Mouse (Mus musculus): ENCODE measurements around the gene Gnb1l. TPM values are rescaled to one million over a fixed set of nuclear protein-coding genes. Genes with fewer than 3 reads are reported as not detected.
"Not testable (repeated sequence)": the region's sequence is repeated elsewhere in the genome, so short reads cannot be mapped to it uniquely, and the experiment has no call there.

The Gnb1l gene
- total RNA-seq, 1 experiment from 2014 or later: 5.7 TPM

DNA sequence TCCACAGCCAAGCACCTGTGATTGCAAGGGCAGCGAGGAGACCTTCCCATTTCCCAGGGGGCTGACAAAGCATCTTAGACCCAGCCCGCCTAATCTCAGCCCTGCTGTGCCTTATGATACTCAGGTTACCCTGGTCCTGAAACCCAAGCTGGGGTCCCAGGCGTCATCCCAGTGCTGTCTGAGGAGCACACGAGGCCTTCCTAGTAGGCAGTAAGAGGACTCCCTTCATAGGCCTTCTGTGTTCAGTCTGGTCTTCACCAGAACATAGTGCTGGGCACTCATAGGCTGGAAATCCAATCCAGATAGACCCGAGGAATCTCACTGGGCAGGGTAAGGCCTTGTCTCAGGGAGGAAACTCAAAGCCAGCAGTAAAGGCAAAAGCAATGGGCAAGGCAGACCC lies 14.7 kb upstream of the Gnb1l start:
- peak; percentile 0 for DNase-seq

DNA sequence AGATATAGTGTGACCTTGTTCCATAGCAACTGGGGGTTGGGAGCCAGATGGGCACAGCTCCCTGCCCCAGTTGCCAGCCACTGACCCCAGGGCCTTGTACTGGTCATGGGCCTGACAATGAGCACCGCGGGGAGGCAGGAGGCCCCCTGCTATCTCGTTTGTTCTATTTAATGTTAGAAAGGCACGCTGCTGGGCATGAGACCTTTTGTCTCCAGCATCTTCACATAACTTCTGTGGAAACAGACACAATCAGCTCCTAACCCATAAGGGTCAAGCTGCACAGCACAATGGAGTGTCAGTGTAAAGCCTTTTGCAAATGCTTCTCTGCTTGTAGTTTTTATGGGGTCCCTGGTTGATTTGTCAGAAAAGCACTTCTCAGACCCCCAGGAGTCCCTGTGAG lies 14.1 kb upstream of the Gnb1l start:
- no peak for DNase-seq

DNA sequence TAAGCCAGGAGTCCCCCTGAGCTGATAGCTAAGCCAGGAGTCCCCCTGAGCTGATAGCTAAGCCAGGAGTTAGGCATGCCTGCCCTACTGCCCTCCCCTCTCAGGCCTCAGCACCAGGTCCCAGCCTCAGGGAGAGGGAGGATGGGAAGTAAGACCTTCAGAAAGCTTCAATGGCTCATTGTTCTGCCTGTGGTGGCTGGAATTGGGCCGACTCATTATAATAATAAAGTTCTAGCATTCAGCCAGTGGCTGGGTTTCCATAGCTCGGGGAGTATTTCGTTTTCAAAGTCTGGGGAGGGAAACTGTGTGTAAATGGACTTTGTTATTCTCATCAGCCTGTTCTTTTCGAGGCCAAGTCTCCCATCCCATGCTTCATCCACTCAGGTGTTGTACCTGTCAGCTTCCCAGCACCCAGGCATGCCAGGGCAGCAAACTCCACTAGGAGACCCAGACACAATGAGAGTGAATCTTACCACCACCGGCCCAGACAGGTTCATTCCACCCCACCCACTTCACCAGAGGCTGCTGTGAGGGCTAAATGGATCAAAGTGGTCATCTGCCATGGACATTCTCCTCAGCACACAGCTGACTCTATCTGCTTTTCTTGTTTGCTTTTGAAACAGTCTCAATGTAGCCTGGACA lies 13.6 kb upstream of the Gnb1l start:
- DNase-seq: no peak

DNA sequence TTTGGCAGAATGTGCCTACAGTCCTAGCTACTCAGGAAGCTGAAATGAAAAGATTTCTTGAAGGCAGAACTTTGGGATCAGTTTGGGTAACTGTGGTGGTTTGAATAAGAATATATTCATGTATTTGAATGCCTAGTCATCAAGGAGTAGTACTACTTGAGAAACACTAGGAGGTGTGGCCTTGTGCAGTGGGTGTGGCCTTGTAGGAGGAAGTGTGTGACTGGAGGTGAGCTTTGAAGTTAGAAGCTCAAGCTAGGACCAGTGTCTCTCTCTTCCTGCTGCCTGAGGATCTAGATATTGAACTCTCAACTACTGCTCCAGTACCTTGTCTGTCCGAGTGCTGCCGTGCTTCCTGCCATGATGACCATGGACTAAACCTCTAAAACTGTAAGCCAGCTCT lies 12.4 kb upstream of the Gnb1l start:
- no peak for DNase-seq

DNA sequence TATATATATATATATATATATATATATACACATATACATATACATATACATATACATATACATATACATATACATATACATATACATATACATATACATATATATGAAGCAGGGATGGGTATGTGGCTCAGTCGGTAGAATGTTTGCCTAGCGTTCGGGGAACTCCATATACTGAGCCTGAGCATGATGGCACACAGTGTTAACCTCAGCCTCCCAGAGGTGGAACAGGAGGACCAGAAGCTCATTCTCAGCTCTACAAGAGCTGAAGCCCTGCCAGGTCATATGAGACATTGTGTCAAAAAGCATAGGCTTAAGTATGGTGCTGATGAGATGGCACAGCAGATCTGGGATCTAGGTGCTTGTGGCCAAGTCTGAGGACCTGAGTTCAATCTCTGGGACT lies 8.2 kb upstream of the Gnb1l start:
- no peak for DNase-seq

DNA sequence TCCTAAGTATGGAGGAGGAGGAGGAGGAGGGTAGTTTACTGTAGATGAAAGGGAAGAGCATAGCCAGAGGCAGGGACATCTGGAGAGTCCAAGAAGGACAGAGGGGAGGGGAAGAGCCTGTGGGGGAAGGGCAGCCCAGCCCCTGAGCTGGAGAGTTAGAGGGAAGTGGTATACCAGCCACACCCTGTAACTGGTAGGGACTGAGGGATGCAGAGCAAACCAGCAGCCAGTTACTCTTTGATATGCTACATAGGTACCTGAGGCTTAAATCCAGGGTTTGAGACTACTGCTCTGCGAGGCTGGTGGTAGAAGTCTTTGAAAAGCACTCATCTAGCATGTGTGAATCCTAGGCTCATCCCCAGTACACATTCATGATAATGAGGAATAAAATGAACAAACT lies 7.6 kb upstream of the Gnb1l start:
- DNase-seq: peak; percentile 3

DNA sequence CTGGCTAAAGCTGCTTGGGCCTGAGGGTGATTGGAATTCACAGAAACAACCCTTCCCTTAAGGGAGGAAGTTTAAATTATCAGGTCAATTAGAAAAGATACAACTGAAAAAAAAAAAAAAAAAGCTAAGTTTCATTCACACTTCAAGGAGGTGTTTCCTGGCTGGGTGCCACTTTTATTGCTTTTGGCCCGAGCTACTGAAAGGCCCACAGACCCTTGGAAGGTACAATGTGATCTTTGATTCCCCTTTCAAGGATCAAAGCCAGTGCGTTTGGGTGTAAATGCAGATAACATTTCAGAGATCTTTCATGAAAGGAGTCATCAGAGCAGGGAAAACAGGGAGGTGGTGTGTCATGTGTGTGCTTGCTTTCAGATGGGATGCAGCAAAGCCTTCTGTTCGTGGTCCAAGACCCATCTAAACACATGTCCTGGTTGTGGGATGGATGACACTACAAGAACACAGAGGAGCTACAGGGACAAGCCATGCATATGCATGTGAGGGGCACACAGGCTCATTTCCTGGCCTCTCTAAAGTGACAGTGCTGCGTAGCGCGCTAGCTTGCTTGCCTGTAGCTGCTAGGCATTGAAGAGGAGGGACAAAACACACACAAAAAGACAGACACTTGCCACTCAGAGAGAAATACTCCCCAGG lies 523 bp upstream of the Gnb1l start:
- no peak for DNase-seq

DNA sequence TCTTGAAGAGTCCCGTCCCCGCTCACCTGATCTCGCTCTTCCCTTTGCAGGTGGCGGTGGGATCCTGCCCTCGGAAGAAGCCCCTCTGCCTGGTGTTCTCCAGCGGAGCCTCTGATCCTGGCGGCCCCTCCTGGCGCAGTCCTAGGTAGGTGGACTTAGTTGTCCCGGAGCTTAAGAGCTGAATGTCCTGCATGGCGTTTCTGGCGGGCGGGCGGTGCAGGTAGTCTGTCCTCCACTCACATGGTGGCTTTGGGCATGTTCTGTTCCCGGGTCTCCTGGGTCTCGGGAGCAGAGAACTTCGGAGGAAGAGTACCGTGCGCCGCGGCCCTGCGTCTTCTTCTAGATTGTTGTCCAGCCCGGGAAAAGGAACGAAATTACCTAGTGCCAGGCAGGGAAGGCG lies 483 bp downstream of the Gnb1l start:
- peak; percentile 51 for DNase-seq

DNA sequence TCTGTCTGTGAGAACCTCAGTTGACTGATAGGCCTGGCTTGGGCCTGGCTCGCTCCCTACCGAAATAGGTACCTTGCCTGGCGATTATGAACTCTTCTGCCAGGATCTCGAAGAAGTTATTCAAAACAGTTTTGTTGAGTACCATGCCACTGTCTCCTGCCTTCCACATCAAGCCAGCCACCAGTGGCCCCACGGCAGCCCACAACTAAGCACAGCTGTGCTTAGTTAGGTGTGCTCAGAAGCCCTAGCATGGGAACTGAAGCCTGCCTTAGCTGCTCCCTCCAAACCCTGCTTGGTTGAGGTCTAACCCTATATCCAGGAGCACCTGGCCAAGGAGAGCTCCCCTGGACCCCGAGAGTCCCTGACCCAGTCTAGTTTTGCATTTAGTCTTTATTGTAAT lies 3.0 kb downstream of the Gnb1l start:
- no peak for DNase-seq

DNA sequence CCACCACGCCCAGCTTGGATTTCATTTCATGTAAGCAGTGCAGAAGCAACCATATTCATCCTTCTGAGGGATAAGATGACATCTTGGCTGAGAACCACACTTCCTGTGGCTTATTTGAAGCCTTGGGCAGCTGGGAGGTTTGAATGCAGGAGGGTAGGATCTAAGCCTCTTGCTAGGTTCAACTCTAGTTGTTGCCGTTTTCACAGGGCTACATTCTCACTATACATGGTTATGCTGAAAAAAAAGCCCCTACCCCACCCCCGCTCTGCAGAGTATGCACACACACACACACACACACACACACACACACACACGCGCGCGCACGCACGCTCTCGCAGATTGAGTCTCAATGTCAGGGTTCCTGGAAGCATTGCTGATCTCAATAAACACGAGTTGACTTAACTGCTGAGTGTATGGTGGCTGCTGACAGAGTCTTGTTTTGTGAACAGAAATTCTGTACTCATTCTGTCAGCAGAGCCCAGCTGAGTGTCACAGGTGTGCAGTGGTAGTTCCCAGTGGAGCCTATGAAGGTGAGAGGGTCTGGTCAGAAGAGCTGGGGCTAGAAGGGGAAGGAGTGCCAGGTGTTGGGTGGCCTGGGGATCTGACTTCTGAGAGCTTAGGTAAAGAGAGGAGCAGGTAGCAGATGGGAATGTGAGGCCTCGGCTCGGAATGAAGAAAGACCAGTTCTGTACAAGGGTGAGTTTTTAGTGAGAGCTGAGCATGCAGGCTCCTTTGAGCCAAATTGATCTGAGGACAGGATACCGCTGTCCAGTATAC lies 5.2 kb downstream of the Gnb1l start:
- DNase-seq: no peak

DNA sequence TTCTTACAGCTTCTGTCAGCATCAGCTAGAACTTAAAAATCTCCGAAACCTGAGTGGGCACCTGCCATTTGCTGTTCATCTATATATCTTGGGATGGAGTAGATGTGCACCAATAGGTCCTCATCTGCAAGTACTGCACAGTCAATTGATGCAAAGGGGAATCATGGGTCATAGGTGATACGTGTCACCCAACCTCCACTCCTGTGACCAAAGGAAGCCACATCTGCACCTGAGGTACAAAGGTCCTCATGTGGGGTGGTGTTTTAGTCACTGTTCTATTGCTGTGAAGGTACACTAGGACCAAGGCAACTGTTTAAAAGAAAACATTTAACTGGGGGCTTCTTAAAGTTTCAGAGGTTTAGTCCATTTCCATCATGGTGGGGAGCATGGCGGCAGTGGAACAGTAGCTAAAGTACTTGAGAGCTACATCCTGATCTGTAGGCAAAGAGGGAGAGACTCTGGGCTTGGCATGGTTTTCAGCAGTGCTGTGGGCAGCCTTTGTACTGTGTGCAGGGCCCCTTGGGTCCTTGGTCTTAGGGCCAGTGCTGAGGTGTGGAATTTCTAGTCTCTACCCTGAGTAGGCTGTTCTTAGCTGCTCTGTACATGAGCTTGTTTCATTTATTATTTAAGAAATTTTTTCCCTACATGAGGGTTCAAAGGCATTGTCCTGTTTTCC lies 8.1 kb downstream of the Gnb1l start:
- DNase-seq: no peak

DNA sequence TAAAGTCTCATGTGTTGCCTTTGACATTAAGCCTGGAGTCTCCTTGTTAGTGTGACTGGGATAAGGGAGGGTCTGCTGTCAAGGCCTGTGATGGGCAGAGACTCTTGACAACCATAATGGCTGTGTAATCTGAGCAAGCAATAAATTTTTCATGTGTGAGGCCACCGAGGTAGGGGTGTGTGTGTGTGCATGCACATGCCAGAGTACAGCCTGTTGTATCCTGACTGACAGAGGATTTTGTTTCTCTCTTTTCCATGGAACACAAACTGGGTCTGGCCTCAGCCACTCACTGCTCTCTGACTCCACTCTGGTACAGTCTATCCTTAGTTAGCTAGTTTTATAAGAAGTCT lies 8.7 kb downstream of the Gnb1l start:
- no peak for DNase-seq

DNA sequence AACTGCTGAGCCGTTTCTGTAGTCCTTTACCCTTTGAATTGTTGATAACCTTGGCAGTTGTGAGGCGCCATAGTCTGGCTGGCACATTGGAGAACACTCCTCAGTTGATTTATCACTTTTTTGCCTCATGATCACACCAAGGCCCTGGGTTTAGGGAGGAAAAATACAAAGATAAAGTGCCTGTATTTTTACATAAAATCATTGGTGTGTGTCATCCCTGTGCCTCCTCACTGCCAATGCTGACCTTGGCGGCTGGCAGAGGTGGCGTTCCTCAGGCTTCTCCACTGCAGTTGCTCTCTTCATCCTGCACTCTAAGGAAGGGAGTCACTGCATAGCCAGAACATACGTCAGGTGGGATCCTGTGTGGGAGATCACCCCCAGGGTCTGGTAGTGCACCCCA lies 13.2 kb downstream of the Gnb1l start:
- peak; percentile 77 for DNase-seq

DNA sequence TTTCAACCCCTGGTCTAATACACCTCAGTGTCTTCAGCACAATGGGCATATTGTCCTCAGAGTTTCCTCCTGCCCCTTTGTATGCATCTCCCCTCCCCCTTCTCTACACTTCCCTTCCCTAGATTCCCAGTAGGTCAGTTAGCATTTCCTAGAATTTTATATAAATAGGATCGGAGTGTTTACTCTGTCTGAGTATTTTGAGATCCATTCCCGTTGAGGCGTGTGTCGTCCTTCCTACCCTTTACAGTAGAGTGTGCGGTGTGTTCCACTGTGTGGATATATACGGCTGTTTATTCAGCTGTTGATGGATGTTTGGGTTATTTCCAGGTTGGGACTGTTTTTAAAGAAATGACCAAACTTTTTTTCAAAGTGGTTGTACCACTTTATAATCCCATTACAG lies 15.0 kb downstream of the Gnb1l start:
- DNase-seq: no peak

DNA sequence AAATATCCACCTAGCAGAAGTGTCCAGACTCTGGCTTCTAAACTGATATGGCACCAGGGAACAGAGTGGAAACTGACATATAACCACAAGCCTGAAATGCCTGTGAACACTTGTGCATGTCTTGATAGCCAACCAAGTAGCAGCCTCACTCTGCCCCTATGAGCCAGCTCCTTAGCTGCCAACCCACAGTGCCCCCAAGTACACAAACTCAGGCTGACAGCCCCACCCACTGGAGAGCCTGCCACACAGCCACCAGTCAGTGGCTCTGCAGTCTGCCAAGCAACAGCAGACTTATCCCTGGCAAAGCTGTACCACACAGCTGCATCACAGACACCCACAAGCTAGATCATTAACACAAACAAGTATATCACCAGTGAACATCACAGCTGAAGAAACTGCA lies 19.6 kb downstream of the Gnb1l start:
- peak; percentile 51 for DNase-seq

DNA sequence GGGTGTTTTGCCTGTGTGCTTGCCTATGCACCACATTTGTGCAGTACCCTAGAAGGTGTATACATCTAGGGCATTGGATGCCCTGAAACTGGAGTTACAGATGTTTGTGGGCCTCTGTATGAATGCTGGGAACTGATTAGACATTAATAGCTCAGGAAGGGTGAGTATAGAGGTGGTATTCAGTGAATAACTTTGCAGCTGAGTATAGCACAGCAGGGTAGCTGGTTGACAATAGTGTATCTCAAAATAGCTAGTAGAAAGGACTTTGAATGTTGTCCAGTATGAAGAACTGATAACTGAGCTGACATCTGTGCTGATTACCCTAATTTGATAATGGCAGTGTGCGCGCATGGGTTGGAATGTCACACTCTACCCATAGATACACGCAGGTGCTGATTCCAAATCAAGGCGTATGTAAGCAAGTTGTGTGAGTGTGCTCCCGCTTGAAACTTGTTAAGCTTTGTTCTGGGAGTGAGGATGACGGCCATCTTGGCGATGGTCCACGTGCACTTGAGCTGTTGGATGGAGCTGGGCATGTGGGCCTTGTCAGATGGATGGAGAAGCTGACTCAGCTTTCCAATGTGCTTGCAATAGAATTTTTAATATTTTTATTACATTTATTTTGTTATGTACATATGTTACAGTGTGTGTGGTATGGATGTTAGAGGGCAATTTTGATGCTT lies 25.2 kb downstream of the Gnb1l start:
- DNase-seq: no peak

DNA sequence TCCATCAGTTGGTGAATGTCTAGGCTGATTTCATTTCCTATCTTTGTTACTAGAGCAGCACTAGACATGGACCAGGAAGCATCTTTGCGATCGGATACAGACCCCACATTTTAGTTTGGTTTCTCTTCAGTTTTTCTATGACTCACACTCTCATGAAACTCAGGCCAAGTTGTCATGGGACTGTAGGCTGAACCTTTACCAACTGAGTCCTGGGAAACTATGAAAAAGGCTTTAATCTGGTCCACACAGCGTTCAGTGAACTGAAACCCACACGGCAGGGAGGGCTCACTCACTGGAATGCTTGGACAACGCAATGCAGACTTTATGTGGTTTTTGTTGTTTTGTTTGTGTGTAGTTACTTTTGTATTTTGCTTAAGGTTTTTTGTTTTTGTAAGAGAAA lies 30.1 kb downstream of the Gnb1l start:
- DNase-seq: no peak

DNA sequence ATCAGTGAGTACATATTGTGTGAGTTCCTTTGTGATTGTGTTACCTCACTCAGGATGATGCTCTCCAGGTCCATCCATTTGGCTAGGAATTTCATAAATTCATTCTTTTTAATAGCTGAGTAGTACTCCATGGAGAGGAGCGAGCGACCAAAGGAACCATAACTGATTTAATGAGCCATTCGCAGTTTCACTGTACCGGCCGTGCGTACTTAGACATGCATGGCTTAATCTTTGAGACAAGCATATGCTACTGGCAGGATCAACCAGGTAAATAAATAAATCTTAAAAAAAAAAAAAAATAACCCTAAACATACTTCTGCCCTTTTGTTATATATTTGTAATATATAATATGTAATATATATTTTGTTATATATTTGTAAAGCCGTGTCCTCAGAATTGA lies 34.5 kb downstream of the Gnb1l start:
- DNase-seq: not testable (repeated sequence)

DNA sequence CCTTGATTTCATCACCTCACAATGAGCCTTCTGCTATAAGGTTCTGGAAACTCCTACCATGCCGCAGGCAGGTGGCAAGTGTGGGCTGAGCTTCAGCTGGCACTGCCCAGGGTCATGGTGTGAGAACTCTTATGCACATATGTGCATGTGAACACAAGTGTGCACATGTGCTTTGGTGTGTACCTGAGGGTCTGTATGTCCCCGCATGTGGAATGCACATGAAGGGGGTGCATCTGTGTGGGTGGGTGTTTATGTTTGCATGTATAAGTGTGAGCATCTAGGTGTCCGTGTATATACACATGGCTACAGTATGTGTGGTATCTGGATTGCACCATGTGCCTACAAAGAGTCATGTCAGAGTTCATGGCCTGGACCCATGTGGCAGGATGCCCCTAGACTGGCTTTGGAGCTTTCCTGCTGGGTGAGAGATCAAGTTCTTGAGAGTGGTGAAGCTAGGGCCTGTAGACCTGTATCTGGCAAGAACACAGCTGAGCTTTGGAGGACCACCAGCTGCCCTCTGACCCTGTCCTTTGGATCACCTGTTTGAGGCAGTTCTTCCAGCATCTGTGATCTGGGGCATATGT lies 39.0 kb downstream of the Gnb1l start:
- DNase-seq: peak; percentile 77

DNA sequence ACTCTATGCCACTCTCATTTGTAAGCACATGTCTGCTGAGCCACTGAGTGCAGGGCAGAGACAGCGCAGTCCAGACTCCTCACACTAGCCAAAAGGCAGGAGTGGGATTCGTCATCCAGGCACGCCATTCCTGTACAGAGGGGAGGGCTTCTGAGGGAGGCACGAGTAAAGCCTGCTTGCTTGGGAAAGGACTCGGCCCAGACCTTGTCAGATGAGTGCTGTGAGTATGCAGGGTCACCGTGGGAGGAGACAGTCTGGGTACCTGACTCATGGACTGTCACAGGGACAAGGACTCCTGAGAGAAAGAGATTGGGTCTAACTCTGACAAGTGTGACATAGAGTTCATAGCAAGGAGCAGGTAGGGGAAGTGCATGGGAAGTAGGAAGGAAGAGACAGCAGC lies 40.8 kb downstream of the Gnb1l start:
- peak; percentile 40 for DNase-seq

DNA sequence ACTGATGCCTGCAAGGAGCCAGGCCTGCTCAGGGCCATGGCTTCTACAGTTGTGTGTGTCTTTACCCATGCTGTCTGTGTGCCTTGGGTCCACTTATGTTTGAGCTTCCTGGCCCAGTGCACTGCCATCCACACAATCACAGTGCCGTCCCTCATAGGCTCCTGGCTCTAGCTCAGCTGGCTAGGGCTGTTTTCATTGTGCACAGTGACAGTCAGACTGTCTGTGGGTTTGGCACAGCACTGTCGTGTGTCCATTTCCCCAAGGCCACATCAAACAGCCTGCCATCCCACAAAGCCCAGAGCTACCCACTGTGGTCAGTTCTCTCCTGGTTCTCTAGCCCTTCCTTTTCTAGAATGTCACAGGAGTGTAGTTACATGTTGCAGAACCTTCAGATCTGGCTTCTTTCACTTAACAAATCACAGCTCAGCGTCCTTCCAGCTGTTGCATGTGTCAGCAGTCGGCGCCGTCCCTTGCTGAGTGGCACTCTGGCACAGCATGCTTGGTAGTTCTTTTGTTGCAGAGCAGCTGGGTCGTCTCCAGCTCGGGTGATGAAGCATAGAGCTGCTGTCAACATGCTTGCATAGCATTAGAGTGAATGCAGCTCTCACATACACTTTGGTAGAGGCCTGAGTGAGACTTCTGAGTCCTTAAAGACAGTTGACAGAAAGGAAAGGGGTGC lies 44.8 kb downstream of the Gnb1l start:
- peak; percentile 73 for DNase-seq

DNA sequence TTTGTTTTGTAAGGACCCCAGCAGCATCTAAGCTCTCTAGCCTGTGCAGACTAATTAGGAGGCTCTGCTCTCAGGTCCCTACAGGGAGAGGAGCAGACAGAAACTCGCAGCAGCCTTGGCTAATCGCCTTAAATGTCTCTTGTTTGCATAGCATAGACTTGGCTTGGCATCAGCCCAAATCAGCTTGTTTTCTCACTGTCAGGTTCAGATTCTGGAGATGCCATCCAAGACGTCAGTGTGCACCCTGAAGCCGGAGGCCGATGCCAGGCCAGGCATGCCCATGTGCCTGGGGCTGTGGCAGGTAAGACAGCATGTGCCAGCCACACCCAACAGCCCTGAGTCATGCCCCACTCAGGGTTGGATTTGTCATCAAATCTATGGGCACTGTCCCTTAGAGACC lies 49.4 kb downstream of the Gnb1l start:
- DNase-seq: no peak
